ENCODE assay signal across 8 mouse cellular contexts in genomic region chr1:42694290-42694664, GRCm38 (mm10). TPM values are rescaled to one million over a fixed set of nuclear protein-coding genes. Genes with fewer than 3 reads are reported as not detected.
DNase-seq lines count a peak whose midpoint lies in the region; ATAC-seq lines count a peak whose summit lies in the region.

No protein-coding gene starts in this region.

- H3K9ac ChIP-seq in heart, embryonic 15.5 days, result no peak overlapping the region
- H3K9ac ChIP-seq in intestine, embryonic 16.5 days (ENCODE audit: low read depth, low read length), result no peak overlapping the region
- H3K9ac ChIP-seq in liver, embryonic 12.5 days, result no peak overlapping the region

- H3K9me3 ChIP-seq in heart, embryonic 15.5 days (replicated peaks), result no peaks in the 10 kb centered on the region
- no peaks in the 10 kb centered on the region for H3K9me3 ChIP-seq in embryonic facial prominence, embryonic 10.5 days
- no peaks in the 10 kb centered on the region for H3K9me3 ChIP-seq in intestine, embryonic 16.5 days (ENCODE audit: control insufficient read depth, low read length)
- H3K9me3 ChIP-seq in liver, embryonic 12.5 days (replicated peaks), result no peaks in the 10 kb centered on the region

- peaks cover 96% of the 10 kb centered on the region for H3K27me3 ChIP-seq in heart, embryonic 15.5 days
- H3K27me3 ChIP-seq in embryonic facial prominence, embryonic 10.5 days (replicated peaks; ENCODE audit: low read depth, poor library complexity, severe bottlenecking), result peaks cover 97% of the 10 kb centered on the region
- H3K27me3 ChIP-seq in intestine, embryonic 16.5 days (replicated peaks; ENCODE audit: control insufficient read depth, insufficient read depth, low read length), result peaks cover 76% of the 10 kb centered on the region
- H3K27me3 ChIP-seq in liver, embryonic 12.5 days (replicated peaks), result peaks cover 100% of the 10 kb centered on the region

- H3K4me2 ChIP-seq in heart, embryonic 15.5 days, result peak overlapping the region; percentile 89
- H3K4me2 ChIP-seq in intestine, embryonic 16.5 days (ENCODE audit: low read depth, low read length), result peak overlapping the region; percentile 50
- peak overlapping the region; percentile 46 for H3K4me2 ChIP-seq in liver, embryonic 12.5 days

- H3K36me3 ChIP-seq in heart, embryonic 15.5 days, result no peaks in the 10 kb centered on the region
- peaks cover 20% of the 10 kb centered on the region for H3K36me3 ChIP-seq in embryonic facial prominence, embryonic 10.5 days (replicated peaks)
- H3K36me3 ChIP-seq in intestine, embryonic 16.5 days (ENCODE audit: control insufficient read depth, insufficient read depth, low read length), result no peaks in the 10 kb centered on the region
- no peaks in the 10 kb centered on the region for H3K36me3 ChIP-seq in liver, embryonic 12.5 days

- WGBS in heart, embryonic 15.5 days, result under 1% methylated on average over 25 of the region's 26 CpGs
- under 1% methylated on average over 25 of the region's 26 CpGs for WGBS in embryonic facial prominence, embryonic 10.5 days
- WGBS in intestine, embryonic 16.5 days, result under 1% methylated on average over 26 of the region's 26 CpGs
- WGBS in liver, embryonic 12.5 days (ENCODE audit: insufficient replicate concordance), result 4% methylated on average over 20 of the region's 26 CpGs

- DNase-seq in heart, postnatal 36 days, result no peak
- peak; percentile 75 for DNase-seq in embryonic facial prominence, embryonic 10.5 days (ENCODE audit: low spot score)
- no peak for DNase-seq in testis, postnatal 10 days (ENCODE audit: low spot score)
- DNase-seq in spleen, postnatal 4 days (ENCODE audit: low spot score in 2 of 2), result no peak
- no peak for DNase-seq in lung, postnatal 14 days

- intact Hi-C loops in heart, postnatal 36 days (cut with DNase I), result loop anchor here (10.0 kb wide), 2 partner anchors 161 to 449 kb away; partner anchors contain the start of gene Mrps9

- no peak for ATAC-seq in heart, embryonic 15.5 days (replicated peaks; ENCODE audit: insufficient number of reproducible peaks, insufficient read depth, low FRiP score, low read depth)
- ATAC-seq in intestine, embryonic 16.5 days, result no peak
- ATAC-seq in liver, embryonic 12.5 days, result no peak

- peaks cover 47% of the 10 kb centered on the region for H3K4me1 ChIP-seq in heart, embryonic 15.5 days (replicated peaks)
- H3K4me1 ChIP-seq in embryonic facial prominence, embryonic 10.5 days, result peaks cover 40% of the 10 kb centered on the region
- peaks cover 39% of the 10 kb centered on the region for H3K4me1 ChIP-seq in intestine, embryonic 16.5 days (ENCODE audit: control insufficient read depth, insufficient read depth, low read length)
- H3K4me1 ChIP-seq in liver, embryonic 12.5 days, result peaks cover 7% of the 10 kb centered on the region; the same call in 1 of the 2 replicates

- peak overlapping the region; percentile 53 for H3K4me3 ChIP-seq in heart, embryonic 15.5 days
- H3K4me3 ChIP-seq in embryonic facial prominence, embryonic 10.5 days, result peak overlapping the region; percentile 74
- peak overlapping the region; percentile 34 for H3K4me3 ChIP-seq in intestine, embryonic 16.5 days (ENCODE audit: low read length)
- peak overlapping the region; percentile 33 for H3K4me3 ChIP-seq in liver, embryonic 12.5 days

- H3K27ac ChIP-seq in heart, embryonic 15.5 days, result no peak overlapping the region
- peak overlapping the region; percentile 93 for H3K27ac ChIP-seq in embryonic facial prominence, embryonic 10.5 days (replicated peaks)
- H3K27ac ChIP-seq in intestine, embryonic 16.5 days (ENCODE audit: low read length), result no peak overlapping the region
- H3K27ac ChIP-seq in liver, embryonic 12.5 days, result no peak overlapping the region

RNA-seq across cellular contexts. Expression of gene Pou3f3, which starts 1.3 kb away (rescaled TPM):
- 0.03 and 0.06 TPM in 2 replicates for polyA plus RNA-seq in heart, embryonic 15.5 days (2015; fragmentation: Nextera tagmentation; extraction: Ambion mirVana)
- total RNA-seq in heart, postnatal 36 days (2021), result not detected
- polyA plus RNA-seq in embryonic facial prominence, embryonic 10.5 days (2016; fragmentation: Nextera tagmentation; extraction: Ambion mirVana), result 6.8 and 7.5 TPM in 2 replicates
- 0.18 and 0.21 TPM in 2 replicates for polyA plus RNA-seq in intestine, embryonic 16.5 days (2015; fragmentation: Nextera tagmentation; extraction: Ambion mirVana)
- polyA plus RNA-seq in liver, embryonic 12.5 days (2016; fragmentation: Nextera tagmentation; extraction: Ambion mirVana), result 0.02 TPM in 2 replicates
